Mouse (Mus musculus): ENCODE results near the gene Amdhd1.

GRCm38 (mm10) chr10:93501346-93501745 lies 38.5 kb downstream of the Amdhd1 start:
- TF ChIP-seq CTCF (IDR thresholded peaks at IDR 0.05; ENCODE audit: borderline replicate concordance, control insufficient read depth, extremely low read depth, insufficient read depth, low read length, poor library complexity) = no peak
- TF ChIP-seq POLR2A (IDR thresholded peaks at IDR 0.05; ENCODE audit: control insufficient read depth, extremely low read depth, insufficient read depth, low read length, poor library complexity) = no peak
